Mouse (Mus musculus) kidney, adult 9 months (tissue): ENCODE results near the gene Aga.
"Not testable (repeated sequence)": the region's sequence is repeated elsewhere in the genome, so short reads cannot be mapped to it uniquely, and the experiment has no call there.

Source experiments
- DNase-seq: peaks from one replicate; pipeline ENCODE4 v3.0.0; 2022

Aga gene

DNA sequence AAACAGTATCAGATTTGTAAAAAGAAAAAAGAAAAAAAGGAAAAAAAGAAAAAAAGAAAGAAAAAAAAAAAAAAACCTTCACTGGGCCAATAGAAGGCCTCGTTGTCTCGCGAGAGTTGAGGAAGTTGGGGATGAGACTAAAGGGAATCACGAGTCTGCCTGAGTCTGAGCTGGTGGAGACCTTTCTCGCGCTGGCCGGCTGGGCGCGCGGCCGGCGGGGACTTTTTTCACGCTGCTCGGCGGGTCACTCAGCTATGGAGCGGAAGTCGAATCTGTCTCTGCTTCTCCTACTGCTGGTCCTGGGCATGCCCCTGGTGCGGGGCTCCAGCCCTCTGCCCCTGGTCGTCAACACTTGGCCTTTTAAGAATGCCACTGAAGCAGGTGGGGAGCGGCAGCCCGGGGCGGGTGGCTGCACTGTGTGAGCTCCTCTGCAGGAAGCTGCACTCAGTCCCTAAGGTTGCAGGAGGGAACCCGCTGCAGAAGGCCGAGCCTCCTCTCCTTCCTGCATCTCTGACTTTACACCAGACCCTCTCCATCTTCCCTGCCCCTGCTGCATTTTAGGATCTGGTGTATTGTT lies at the start of gene Aga:
Aga (plus strand) TSS at position 177 of the 577 bp plus-strand sequence.
- DNase-seq, result peak; percentile 93

DNA sequence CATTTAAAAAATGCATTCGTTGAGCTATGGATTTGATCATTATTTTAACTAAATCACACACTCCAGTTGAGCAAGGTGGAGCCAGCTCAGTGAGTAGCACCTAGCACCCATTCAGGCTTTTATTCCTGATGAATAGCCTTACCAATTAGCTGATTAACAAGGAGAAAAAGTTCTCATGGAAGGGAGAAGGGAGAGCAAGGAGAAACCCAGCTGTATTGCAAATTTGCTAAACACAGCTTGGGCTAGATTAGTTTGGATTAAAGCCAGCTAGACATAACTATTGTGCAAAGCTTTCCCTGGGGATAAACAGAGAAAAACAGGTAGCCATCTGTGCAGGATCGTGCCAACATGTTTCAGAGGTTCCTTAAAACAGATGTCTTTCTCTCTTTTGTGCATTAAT lies 22.5 kb upstream of the Aga start:
- no peak for DNase-seq

DNA sequence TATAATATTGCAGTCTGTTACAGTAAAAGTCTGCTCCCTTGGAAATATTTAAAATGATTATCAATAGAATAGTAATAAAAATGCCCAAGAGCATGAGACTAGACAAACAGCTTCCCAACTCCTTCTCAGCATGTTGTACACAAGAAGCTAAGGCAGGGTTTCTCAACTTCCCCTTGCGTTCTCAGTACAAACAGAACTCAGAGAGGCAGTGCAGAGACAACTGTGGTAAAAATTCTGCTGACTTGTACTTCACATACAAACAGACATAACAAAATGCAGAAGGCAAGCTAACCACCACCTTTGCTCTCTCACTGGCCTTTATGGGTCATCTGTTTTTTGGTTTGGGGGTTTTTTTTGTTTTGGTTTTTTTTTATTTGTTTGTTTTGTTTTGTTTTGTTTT lies 15.3 kb upstream of the Aga start:
- no peak for DNase-seq

DNA sequence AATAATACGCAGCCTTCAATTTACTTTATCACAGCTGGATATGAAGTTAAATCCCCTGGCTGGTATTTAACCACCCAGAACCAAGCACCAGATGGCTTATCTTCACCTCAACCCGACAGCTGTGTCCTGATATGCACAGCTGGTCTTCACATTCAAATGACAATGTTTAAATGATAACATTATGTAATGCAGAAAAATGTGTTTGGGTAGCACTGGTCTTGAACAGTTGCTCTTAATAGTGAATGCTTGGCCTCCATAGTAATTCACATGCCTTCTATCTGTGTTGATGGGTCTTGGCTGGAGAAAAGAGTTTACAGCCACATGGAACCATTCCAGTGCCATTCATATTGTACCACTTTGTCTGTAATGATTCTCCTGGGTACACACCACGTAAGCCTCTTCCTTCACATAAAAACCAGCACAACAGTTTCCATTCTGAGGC lies 14.6 kb upstream of the Aga start:
- DNase-seq, result no peak

DNA sequence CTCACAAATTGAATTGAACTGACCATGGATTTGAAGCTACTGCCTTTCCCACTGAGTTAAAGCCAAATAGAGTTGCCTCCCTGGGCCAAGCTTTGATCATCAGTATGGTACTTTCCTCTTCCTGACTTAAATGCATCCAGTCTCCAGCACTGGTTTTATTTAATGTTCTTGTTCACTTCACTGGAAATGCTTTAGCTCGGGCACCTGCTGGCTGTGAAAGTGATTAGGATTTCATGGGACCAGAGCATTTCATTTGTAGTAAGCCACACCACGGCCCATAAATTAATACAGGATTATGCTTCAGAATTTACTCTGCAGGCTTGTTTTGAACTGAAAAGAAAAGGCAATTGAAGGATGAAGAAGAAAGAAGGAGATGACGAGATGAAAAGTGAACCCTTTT lies 26.5 kb downstream of the Aga start:
- DNase-seq, result not testable (repeated sequence)

DNA sequence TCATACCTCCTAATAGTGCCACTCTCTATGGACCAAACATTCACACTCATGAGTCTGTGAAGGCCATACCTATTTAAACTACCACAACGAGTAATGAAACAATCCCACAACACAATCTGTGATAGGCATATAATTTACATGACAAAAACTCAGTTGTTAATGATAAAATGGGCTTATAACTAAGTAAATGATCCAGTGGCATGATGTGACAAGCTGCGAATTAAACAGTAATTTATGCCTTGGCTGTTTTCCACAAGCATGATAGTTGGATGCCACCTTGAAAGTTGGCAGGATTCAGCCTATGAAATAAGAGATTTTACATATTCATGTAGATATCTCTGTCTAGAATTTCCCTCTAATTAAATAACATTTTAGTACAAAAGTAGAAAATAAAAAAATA lies 28.1 kb downstream of the Aga start:
- no peak for DNase-seq

DNA sequence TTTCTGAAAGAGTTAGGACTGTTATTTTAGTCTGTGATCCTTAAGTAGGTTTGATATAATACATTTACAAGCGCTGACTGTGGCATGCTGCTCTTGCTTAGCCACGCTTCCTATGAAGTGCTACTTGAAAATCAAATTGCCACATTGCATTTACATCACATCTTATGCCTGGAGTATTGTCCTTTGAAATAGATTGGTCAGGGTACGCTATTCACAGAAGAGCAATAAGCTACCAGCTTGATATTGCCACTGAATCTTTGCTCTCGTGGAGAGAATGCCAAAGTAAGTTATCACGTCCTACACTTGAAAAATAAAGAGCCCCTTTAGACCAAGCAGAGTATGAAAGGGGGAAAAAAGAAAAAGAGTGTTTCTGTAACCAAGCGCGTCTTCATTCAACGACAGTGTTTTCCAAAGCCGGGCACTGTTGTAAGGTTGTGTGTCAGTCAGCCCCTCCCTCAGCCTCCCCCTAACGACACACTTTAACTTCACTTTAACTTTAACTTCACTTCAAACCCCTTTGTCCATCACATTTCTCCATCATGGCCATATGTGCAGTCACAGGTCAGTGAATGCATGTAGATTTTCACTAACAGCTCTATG lies 51.0 kb downstream of the Aga start:
- DNase-seq, result no peak

DNA sequence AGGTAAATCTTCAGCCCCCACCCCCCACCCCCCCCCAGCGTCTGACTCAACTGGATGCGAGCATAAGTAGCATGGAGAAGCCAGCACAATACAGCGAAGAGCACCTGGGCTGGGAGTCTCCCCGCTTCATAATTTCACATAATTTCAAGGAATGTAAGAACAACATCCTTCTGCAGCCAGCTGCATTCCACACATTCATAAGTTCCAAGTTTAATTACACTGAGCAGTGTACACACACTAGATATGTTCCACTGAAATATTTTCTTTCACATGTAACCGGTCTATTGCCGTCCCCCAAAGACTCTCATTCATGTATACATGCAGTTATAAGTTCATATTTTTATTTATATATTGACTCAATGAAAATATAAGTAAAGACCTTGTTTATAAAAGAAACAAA lies 54.7 kb downstream of the Aga start:
- DNase-seq, result no peak
